Mouse (Mus musculus) lung, postnatal 0 days (tissue): ENCODE measurements around the gene Wdr73. TPM values are rescaled to one million over a fixed set of nuclear protein-coding genes. Genes with fewer than 3 reads are reported as not detected.
"Not testable (repeated sequence)": the region's sequence is repeated elsewhere in the genome, so short reads cannot be mapped to it uniquely, and the experiment has no call there.

Source experiments
- ATAC-seq: fragments of 200-750 bp; cut with Nextera tagmentation; 2 replicates; pipeline ENCODE4 v1.8.0; 2017; ENCODE audit warnings: moderate library complexity
- DNase-seq: peaks from one replicate; pipeline ENCODE4 v3.0.0-alpha.2; 2016; ENCODE audit warnings: low spot score
- H3K27ac ChIP-seq: fragments of 300-500 bp; sonication (generic); 2 replicates; pipeline ENCODE4 v1.5.1; 2014; ENCODE audit warnings: antibody characterized with exemption, mild to moderate bottlenecking, low read length, mixed read lengths
- H3K27me3 ChIP-seq: fragments of 300-500 bp; sonication (generic); replicated peaks from 2 replicates; pipeline ENCODE4 v1.6.1; 2014; ENCODE audit warnings: low read length, mixed read lengths; ENCODE audit not compliant: insufficient read depth
- H3K36me3 ChIP-seq: fragments of 300-500 bp; sonication (generic); 2 replicates; pipeline ENCODE4 v1.6.1; 2014; ENCODE audit warnings: low read length, mixed read lengths; ENCODE audit not compliant: insufficient read depth
- H3K4me1 ChIP-seq: fragments of 300-500 bp; sonication (generic); 2 replicates; pipeline ENCODE4 v1.6.1; 2014; ENCODE audit warnings: antibody characterized with exemption, low read depth, low read length, mixed read lengths; ENCODE audit not compliant: insufficient read depth
- H3K4me2 ChIP-seq: fragments of 300-500 bp; sonication (generic); replicated peaks from 2 replicates; pipeline ENCODE4 v1.6.1; 2014; ENCODE audit warnings: low read depth, mild to moderate bottlenecking, low read length, moderate library complexity, mixed read lengths
- H3K4me3 ChIP-seq: fragments of 300-500 bp; sonication (generic); 2 replicates; pipeline ENCODE4 v1.5.1; 2014; ENCODE audit warnings: low read depth, low read length
- H3K9ac ChIP-seq: fragments of 300-500 bp; sonication (generic); replicated peaks from 2 replicates; pipeline ENCODE4 v1.6.1; 2014; ENCODE audit warnings: low read depth, mild to moderate bottlenecking
- H3K9me3 ChIP-seq: fragments of 300-500 bp; sonication (generic); 2 replicates; pipeline ENCODE4 v1.6.1; 2016; ENCODE audit warnings: low read length, mixed read lengths
- CTCF ChIP-seq: IDR thresholded peaks from 2 replicates; pipeline ENCODE4 v1.5.1; 2016; ENCODE audit warnings: antibody characterized with exemption, mild to moderate bottlenecking
- EP300 ChIP-seq: IDR thresholded peaks from 2 replicates; pipeline ENCODE4 v1.6.1; 2016; ENCODE audit warnings: antibody characterized with exemption, mild to moderate bottlenecking, control low read depth
- WGBS: fragments of 180-500 bp; shearing (Covaris S2); extraction: QIAGEN DNeasy Blood & Tissue Kit; methylation state at CpG from one replicate; pipeline ENCODE4 v1.1.7; 2014; 5-methylcytosine and 5-hydroxymethylcytosine counted together
- polyA plus RNA-seq: library from polyadenylated mRNA; unstranded; fragments of >200 nt; fragmentation: Nextera tagmentation; extraction: Ambion mirVana; gene quantifications from 2 replicates; pipeline ENCODE4 v1.2.1, GENCODE M21; 2015

Gene Wdr73
- 17.5 and 20.7 TPM in 2 replicates for polyA plus RNA-seq

DNA sequence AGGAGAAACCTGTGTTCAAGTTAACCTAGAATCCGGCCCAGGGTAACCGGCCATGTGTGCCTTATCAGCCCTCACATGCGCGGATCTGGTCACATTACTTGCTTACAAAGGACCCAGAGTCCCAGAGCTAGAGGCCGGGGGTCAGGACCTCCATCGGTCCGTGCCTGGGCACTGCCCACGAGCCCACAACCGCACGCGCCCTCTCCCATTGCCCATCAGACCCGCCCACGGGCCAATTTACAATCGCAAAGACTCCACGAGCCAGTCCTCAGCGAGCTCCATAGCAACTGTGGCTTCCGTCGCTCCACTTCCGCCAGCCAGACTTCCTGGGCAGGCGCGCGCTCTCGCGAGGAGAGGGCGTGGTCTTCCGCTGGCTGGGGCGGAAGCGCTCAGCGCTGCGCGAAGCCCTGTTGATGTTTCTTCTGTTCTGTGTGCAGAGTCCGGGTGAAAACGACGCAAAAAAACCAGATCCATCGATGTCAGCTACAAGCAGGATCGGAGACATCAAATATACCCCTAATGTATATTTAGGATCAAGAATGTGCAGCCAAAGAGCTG, at the start of gene Wdr73:
TSS of gene Wdr73 (minus strand) at position 326 of the 558 bp plus-strand sequence.
- Histone ChIP-seq H3K9ac (peak within 1 kb of the TSS; percentile 57), H3K4me1 (peaks cover 6% of the 10 kb centered on the region), H3K4me2 (peak within 1 kb of the TSS; percentile 64), H3K4me3 (peak within 1 kb of the TSS; percentile 68), H3K36me3 (0 out of 2 replicates have a peak, but pooled peaks cover 7% of the 10 kb centered on the region), H3K27ac (peak within 1 kb of the TSS; percentile 86), H3K9me3 (no peaks in the 10 kb centered on the region), H3K27me3 (no peaks in the 10 kb centered on the region)
- DNase-seq (peak; percentile 97), ATAC-seq (peak; percentile 98)
- WGBS: under 1% methylated on average over 36 of the region's 36 CpGs
- TF ChIP-seq EP300 (peak; percentile 56; the same call in 1 of the 2 replicates), CTCF (no peak)

DNA sequence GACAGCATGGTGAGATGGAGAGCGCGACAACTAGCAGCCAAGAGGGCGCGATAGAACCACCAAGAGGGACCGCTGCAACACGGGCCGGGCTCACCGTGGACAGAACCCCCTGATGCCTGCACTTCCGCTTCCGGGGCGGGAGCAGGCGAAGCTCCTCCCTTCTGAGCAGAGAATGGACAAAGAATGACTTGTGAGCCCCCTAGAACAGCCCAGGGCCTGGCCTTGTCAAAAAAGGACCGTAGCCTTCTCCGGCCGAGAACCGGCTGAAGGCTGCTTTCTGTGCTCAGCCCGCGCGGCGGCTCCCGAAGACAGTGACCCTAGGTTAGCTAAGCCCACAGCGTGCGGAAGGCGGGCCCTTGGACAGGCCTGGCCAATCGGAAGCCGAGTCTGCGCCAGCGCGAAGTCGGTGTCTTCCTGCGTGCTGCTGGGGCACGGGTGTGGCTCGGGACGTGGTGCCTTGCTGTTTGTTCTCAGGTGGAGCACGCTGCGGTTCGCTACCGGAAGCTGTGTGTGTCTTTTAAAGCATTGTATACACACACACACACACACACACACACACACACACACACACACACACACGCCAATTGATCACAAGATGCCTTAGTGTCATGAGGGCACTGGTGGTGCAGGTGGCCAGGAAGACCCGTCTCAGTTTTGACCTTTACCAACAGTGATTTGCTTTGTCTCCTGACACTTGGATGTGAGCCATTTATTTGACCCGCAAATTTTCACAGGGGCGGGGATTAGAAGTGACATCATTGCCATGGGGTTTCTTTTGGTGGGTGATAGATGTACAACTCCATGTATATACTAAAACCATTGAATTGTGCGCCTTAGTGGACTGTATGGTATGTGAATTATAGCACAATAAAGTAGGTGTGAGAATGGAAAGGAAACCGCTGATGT, 46.6 kb upstream of the Wdr73 start, which contains the start of gene Sec11a:
TSS of gene Sec11a (minus strand) at position 336 of the 906 bp plus-strand sequence.
- H3K4me2 ChIP-seq: peak within 1 kb of the TSS; percentile 80
- H3K27ac ChIP-seq: peak within 1 kb of the TSS; percentile 91
- TF ChIP-seq EP300: no peak
- TF ChIP-seq CTCF: peak; percentile 31
- peak within 1 kb of the TSS; percentile 75 for H3K9ac ChIP-seq
- no peaks in the 10 kb centered on the region for H3K9me3 ChIP-seq
- no peaks in the 10 kb centered on the region for H3K27me3 ChIP-seq
- DNase-seq (peak; percentile 95), ATAC-seq (peak; percentile 100)
- peaks cover 4% of the 10 kb centered on the region; the same call in 1 of the 2 replicates for H3K4me1 ChIP-seq
- 3% methylated on average over 44 of the region's 44 CpGs for WGBS
- H3K36me3 ChIP-seq: no peaks in the 10 kb centered on the region; the same call in 1 of the 2 replicates
- H3K4me3 ChIP-seq: peak within 1 kb of the TSS; percentile 64

- H3K4me1 ChIP-seq: no peaks in the 10 kb centered on the region
These were observed 38.7 kb upstream of the Wdr73 start for GRCm38 (mm10) chr7:80939808-80940207.

GRCm38 (mm10) chr7:80937304-80937666, 36.2 kb upstream of the Wdr73 start:
- H3K4me2 ChIP-seq, H3K27me3 ChIP-seq, ATAC-seq, H3K4me1 ChIP-seq, H3K4me3 ChIP-seq, DNase-seq, H3K9me3 ChIP-seq, H3K27ac ChIP-seq, H3K9ac ChIP-seq: not testable (repeated sequence)
- H3K36me3 ChIP-seq: peaks cover 15% of the 10 kb centered on the region; the same call in 1 of the 2 replicates

More at GRCm38 (mm10) chr7:80939808-80940207, 38.7 kb upstream of the Wdr73 start:
- WGBS: 81% methylated on average over 4 of the region's 4 CpGs
- H3K4me3 ChIP-seq: no peak overlapping the region
- no peak overlapping the region for H3K27ac ChIP-seq
- H3K36me3 ChIP-seq: peaks cover 2% of the 10 kb centered on the region; the same call in 1 of the 2 replicates
- DNase-seq (no peak), ATAC-seq (no peak)
- H3K9ac ChIP-seq: no peak overlapping the region
- H3K4me2 ChIP-seq: no peak overlapping the region
- TF ChIP-seq CTCF (no peak), EP300 (no peak)
- no peaks in the 10 kb centered on the region for H3K9me3 ChIP-seq
- no peaks in the 10 kb centered on the region for H3K27me3 ChIP-seq

- not testable (repeated sequence) for H3K9ac ChIP-seq, H3K4me1 ChIP-seq, H3K9me3 ChIP-seq, H3K4me2 ChIP-seq, H3K27me3 ChIP-seq, H3K4me3 ChIP-seq, H3K27ac ChIP-seq
- peaks cover 18% of the 10 kb centered on the region; the same call in 1 of the 2 replicates for H3K36me3 ChIP-seq
- peak; percentile 67 for ATAC-seq
- peak; percentile 54 for TF ChIP-seq EP300
- 21% methylated on average over 7 of the region's 7 CpGs for WGBS
- DNase-seq: peak; percentile 27
These were observed 35.7 kb upstream of the Wdr73 start for GRCm38 (mm10) chr7:80936617-80937303.

DNA sequence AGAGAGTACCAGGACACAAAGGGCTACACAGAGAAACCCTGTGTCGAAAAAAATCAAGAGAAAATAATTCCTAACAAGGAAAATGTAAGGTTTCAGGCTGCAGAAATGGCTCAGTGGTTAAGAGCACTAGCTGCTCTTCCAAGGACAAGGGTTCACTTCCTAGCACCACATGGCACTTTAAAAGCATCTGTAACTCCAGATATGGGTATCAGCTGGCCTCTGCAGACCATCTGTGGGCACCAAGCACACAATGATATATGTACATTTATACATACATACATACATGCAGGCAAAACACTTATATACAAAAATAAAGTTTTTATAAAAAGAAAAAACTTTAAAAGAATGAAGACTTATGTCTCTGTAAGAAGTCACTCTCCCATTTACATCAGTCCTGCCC, 34.8 kb upstream of the Wdr73 start:
- peaks cover 19% of the 10 kb centered on the region; the same call in 1 of the 2 replicates for H3K36me3 ChIP-seq
- no peaks in the 10 kb centered on the region for H3K27me3 ChIP-seq
- no peaks in the 10 kb centered on the region for H3K4me1 ChIP-seq
- no peak for DNase-seq
- TF ChIP-seq EP300: no peak
- TF ChIP-seq CTCF: no peak
- WGBS: 85% methylated on average over 1 of the region's 1 CpGs
- no peak overlapping the region for H3K4me3 ChIP-seq
- no peaks in the 10 kb centered on the region for H3K9me3 ChIP-seq
- no peak overlapping the region for H3K9ac ChIP-seq
- no peak for ATAC-seq
- H3K27ac ChIP-seq: no peak overlapping the region
- no peak overlapping the region for H3K4me2 ChIP-seq
